Mouse (Mus musculus) frontal cortex, postnatal 25 days (tissue): Measurements from ENCODE around the gene Plekho2.

ENCODE experiments used
- DNase-seq, 2 experiments: peaks; one replicate each; pipeline ENCODE4 v3.0.0; 2022; ENCODE audit warnings: low spot score in 2 of 2

Plekho2 gene

GRCm38 (mm10) chr9:65529659-65530058 is 50.2 kb downstream of the Plekho2 start:
- DNase-seq: no peak

GRCm38 (mm10) chr9:65528417-65529038 is 51.3 kb downstream of the Plekho2 start:
- no peak for DNase-seq

- no peak for DNase-seq
Observed at GRCm38 (mm10) chr9:65525445-65526195, 54.2 kb downstream of the Plekho2 start.

GRCm38 (mm10) chr9:65523611-65524364 is 56.1 kb downstream of the Plekho2 start:
- peak; percentile 64 to 70 for DNase-seq

- no peak for DNase-seq
Observed at GRCm38 (mm10) chr9:65520505-65520876, 59.3 kb downstream of the Plekho2 start.

GRCm38 (mm10) chr9:65519807-65520504 is 59.9 kb downstream of the Plekho2 start, which contains the start of gene Ankdd1a:
Gene Ankdd1a (minus strand): TSS chr9:65520193.
- no peak for DNase-seq

GRCm38 (mm10) chr9:65514851-65515261 is 65.0 kb downstream of the Plekho2 start:
- no peak for DNase-seq

- DNase-seq: no peak
Observed at GRCm38 (mm10) chr9:65514431-65514830, 65.4 kb downstream of the Plekho2 start.

- DNase-seq: no peak
Observed at GRCm38 (mm10) chr9:65512520-65512919, 67.3 kb downstream of the Plekho2 start.

- no peak for DNase-seq
Observed at GRCm38 (mm10) chr9:65508449-65508848, 71.4 kb downstream of the Plekho2 start.

- no peak for DNase-seq
Observed at GRCm38 (mm10) chr9:65502721-65503505, 76.9 kb downstream of the Plekho2 start.
